Mouse (Mus musculus): ENCODE results near the gene Prokr1.
A peak's percentile ranks its signal among the peaks of the same experiment; 100 is the strongest.
"Not testable (repeated sequence)": the region's sequence is repeated elsewhere in the genome, so short reads cannot be mapped to it uniquely, and the experiment has no call there.

Prokr1 gene

DNA sequence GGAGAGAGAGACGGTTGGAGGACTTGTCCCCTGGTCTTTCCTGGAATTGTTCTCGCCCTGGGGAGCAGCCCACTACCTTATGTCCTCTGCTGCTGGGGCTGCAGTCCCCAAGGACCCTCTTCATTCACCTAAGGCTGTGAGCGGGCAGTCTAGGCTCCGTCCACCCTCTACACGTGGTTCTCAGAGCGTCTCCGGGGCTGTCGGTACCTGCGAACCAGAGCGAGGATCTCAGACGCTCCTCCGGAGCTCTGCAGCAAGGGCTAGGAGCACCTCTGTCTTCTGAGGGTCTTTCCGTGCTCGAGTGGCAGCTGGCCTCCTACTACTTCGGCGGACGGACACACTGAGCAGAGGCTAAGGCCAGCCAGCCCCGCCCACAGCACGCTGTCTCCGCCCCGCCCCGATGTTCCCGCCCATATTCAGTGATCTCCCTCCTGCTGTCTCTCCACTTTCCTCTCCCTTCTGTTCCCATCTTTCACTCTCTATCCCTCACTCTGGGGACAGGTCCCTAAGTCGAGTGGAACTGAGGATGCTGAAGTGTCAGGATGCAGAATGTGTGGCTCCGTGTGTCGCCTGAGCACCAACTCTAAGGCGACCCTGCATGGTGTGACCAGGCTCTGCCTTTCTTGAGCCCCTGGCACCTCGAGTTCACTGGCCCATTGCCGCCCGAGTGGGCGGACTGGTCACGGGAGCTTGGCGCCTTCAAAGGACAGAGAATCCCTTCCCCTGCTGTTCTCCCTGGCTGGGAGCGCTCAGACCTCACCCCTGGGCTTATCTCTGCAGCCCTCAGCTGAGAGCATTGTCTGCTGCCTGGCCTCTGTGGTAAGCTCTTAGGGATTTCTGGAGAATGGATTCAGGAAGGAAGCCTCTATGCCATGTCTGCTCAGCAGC, at the start of gene Prokr1:
Prokr1 (minus strand) TSS at position 350 of the 888 bp plus-strand sequence.
- peak; percentile 62 for DNase-seq (ENCODE audit: low spot score)

DNA sequence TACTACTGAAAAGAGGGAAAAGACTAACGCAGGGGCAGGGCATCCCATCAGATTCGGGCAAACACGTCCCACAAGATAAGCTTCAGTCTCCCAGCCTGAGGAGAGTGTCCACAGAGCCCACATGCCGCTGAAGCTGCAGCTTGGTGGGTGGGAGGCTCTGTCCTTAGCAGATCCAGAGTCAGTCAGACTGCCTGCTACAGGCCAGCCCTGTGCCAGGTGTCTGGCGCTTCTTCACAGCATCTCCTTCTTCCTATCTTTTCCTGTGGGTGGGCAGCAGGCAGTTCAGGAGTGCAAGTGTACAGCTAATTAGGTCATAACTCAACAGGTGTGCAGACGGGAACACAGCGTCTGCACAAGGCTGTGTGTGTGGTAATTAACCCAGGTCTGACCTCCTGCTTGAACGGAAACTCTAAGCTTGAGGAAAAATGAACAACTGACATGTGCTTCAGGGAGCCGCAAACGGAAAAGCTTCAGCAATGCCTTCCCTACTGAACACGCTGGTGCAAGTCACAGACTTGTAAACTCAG, 47.7 kb upstream of the Prokr1 start:
- no peak for DNase-seq (ENCODE audit: low spot score)

DNA sequence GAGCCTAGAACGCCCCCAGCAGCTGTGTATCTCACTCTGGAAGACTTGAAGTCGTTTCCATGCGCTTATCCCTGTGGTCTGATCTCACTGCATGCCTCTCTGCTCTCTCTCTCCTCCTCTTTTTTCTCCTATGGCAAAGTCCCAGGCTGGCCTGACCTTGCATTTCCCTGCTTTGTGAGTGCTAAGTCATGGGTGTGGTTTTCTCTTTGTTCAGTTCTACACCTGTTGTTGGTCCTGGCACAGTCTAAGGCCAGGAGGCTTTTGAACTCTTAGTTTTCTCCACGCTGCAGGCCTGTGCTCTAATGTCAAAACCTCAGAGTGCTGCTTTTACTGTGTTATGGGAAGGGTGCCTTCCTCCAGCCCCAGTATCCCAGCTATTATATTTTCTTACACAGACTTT, 41.6 kb upstream of the Prokr1 start:
- no peak for DNase-seq (ENCODE audit: low spot score)

DNA sequence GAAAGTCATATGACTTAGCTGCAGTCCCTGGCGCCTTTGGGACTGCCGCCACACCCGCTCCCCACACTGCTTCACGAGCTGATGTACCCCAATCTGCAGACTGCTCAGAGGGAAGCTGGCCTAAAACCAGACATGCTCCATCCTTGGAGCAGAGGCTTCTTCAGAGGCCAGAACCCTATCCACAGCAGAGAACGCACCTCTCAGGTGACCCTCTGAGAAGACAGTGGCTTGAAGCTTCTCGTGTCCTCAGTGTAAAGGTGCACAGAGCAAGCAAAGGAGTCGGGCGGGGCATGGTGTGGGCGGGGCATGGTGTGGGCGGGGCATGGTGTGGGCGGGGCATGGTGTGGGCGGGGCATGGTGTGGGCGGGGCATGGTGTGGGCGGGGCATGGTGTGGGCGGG, 38.4 kb upstream of the Prokr1 start:
- DNase-seq (ENCODE audit: low spot score) = not testable (repeated sequence)

DNA sequence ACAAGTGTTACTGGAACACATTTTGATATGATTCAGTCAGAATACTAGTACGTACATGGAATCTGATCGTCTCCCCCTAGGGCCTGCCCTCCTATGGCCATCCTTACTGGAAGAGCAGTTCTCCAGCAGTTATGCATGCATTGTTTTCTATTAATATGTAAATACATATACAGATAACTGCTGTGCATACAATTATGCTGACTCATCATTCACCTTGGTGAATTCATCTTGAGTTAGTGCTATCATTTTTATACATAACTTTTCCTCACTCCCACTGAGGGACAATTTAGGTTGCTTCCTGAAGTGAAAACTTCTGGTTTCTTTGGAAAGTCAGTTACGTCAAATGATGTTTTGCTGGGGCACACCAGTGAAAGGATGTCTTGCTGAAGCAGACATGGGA, 32.6 kb upstream of the Prokr1 start:
- DNase-seq (ENCODE audit: low spot score) = no peak

DNA sequence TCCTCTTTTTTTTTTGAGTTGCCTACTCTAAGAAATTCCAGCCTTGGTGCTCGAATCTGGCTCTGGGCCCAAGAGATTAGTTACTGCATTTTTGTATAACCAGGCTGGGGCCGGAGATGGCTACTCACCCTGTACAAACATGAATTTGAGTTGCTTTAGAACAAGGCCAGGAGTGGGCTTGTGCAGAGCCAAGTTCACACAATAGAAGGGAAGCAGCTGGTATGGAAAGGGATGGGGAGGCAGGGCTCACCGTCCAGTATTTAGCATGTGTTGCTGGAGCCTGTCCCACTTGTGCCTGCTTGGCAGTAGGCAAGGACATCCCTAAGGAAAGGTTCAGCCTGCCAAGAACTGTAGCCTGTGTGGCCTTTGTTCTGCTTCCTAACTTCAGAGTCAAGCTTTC, 30.7 kb upstream of the Prokr1 start:
- DNase-seq (ENCODE audit: low spot score) = peak; percentile 55

DNA sequence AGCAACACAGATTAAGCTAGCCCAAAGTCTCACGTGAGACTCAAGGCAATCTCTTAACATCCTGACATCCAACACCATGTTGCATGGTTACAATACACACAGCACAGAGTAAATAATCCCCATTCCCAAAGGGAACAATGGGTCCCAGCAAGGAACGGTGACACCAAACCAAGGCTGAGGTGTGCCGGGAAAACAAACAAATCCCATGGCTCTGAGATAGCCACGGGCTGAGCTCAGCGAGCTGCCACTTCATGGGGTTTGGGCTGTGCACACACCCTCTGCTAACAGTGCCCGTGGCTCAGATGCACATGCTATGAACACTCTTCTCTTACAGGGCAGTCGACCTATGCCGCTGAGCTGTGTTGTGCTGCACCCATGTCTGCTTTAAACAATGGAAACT, 27.5 kb upstream of the Prokr1 start:
- no peak for DNase-seq (ENCODE audit: low spot score)

DNA sequence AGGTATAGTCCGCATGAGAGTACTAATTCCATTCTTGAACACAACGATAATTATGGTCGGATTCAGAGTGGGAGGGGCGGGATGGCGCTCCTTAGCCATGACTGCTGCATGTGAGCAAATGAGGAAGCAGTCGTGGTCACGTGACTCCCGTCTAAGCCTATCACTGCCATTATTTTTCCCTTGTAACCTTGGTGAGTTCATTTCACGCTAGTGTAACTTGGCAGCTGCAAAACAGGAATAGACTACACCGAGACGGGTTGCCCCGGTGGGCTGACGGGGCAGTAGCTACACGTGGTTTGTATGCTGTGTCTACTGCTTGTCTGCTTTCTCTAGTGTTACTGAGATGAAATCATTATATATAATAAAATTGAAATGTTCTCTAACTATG, 25.1 kb upstream of the Prokr1 start:
- DNase-seq (ENCODE audit: low spot score) = no peak

DNA sequence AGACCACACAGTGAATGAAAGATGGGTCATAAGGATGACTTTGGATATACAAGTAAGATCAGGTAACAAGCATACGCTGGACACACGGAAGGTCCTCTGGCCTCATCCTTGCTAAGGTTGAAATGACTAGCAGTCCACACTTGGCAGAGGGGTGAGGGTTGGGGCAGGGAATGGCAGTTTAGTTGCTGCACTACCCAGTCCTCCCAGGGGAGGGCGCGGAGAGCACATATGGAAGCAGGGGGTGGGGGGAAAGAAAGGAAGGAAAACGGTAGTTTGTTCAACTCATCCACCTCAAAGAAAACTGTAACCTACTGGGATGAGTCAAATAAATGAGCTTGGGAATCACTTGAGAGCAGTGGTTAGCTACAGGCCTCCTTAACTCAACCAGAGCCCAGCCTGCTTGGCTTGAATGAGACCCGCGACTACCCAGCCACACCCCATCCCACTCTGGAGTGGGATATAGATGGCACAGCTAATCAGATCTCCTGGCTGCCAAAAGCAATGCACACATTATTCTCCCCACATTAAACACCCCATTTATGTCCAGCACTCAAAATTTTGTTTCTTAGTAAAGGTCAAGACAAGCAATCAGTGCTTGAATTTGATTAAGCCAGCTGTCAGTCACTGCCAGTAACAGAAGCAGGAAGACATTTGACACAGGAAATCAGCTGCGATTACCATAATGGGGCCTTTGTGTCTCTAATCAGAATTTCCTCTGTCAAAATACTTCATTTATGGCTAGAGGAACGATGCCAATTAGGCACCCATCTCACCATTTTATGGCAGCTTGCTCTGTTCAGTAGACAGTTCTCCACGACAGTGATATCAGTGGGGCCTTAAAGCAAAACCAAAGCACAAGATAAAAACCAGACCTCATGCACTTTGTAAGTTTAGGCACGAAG, 24.5 kb upstream of the Prokr1 start:
- peak; percentile 54 for DNase-seq (ENCODE audit: low spot score)

DNA sequence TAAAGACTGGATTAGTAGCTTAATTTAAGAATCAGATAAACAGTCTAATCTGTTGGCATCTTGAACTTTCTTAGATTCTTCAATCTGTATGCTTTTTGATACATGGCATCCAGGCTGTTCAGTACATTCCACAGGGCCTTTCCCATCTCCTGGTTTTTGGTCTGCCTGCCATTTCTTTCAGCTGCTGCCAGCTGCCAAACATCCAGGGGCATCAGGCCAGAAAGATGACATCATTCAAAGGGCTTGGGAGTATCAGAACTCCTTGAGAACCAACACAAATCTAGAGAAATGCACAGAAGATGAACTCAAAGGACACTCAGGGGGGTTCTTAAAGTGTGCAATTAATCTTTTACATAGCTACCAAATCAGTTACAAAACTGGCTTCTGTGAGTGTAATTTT, 9.3 kb upstream of the Prokr1 start:
- no peak for DNase-seq (ENCODE audit: low spot score)

DNA sequence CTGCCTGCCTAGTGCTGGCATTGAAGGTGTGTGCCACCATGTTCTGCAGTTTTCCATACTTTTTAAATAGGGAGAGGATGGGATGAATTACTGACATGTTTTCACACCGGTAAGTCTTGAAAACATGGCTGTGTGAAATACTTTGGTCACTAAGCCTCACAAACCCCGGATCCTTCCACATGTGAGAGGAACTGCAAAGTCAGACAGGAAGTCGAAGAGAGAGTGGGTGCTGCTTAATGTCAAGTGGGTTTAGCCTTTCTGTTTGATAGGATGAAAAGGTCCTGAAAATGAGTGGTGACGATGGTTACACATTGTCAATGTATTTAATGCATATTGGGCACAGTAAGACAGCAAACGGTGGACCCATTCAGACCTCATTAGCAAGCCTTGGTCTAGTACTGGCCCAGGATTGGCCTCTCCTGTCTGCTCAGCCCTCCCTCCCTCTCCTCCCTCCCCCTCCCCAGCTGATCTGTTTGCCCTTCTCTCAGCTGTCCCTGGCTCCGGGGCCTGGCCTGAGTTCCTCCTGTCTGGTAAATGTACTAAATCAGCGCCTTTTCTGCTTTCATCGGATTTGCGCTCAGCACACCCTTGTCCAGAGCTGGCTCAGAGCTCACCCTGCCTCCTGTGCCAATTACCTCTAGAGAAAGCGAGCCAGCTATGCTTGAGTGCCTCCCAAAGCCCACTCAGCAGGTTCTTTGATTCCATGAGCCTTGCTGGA, 6.7 kb upstream of the Prokr1 start:
- DNase-seq (ENCODE audit: low spot score) = no peak

DNA sequence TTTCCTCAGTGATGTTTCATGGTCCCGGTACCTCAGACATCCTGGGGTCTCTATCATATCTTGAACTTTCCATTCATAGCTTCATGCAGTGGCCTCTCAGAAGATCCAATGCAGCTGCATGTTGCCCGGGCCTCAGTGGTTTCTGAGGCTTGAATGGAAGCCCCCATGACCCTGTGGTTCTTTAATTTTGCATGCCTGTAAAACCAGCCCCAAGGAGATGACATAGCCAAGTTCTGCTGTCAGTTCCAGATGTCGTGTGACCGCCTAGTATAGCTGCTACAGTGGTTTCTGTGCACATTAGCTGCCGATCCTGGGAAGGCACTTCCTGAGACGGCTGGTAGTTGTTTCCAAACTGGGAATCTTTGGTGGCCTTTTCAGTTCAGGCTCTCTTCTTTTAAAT, 3.6 kb upstream of the Prokr1 start:
- DNase-seq (ENCODE audit: low spot score) = no peak

DNA sequence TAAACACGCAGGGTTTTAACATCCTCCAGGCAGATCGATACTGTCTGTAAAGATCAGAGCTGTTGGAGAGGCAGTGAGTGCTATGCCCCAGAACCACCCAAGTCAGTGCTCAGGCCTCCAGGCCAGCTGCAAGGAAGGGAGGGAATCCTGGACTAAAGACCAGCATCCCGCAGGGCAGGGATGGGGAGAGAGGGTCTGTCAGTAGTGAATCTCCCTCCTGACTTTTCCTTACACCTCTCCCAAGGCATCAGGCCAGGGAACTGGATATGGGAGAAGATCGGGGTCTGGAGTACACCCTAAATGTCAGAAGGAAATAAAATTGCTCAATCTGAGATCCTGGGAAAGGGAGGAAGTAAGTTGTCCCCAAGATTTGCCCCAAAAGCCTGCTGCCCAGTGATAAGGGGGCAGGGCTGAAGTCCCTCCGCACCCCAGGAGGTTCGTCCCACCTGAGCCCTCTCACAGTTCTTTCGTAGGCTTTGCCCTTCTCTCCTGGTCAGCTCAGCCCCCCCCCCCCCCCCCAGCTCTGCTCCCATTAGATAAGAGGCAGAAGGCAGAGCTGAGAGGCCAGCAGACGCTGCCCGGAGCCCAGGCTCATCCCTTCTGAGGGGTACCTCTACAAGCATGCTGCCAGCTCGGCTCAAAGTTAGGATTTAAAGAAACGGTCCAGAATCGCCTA, 687 bp downstream of the Prokr1 start:
- DNase-seq (ENCODE audit: low spot score) = no peak

DNA sequence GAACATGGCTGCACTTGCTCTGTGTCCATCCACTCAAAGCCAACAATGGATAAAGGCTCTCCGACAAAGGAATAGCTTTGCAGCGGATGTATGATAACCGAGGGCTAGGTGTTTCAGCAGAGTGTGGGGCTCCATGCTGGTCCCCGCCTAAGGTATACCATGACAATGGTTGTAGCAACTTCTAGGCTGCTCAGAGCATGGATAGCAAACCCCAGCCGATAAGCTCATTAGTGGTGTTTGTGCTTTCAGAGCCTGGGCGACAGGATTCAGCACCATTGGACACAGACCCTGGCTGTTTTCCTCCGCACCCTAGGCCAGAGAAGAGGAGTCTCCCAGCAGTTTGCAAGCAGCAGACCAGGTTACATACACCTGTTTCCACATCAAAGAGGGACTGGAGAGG, 6.6 kb downstream of the Prokr1 start:
- DNase-seq (ENCODE audit: low spot score) = no peak

DNA sequence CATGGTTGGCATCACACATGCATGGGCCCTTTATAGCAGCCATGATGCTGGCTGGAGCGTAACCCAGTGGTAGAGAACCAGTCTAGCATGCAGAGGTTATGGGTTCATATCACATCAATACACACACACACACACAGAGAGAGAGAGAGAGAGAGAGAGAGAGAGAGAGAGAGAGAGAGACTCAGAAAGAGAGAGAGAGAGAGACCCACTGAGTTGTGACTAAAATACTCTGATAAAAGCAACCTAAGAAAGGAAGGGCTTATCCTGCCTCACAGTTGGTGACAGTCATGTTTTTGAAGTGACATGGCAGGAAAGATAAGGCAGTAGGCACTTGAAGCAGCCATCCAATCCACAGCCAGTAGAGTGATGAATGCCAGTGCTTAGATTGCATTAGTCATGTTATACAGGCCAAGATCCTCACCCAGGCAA, 7.3 kb downstream of the Prokr1 start:
- DNase-seq (ENCODE audit: low spot score) = no peak

DNA sequence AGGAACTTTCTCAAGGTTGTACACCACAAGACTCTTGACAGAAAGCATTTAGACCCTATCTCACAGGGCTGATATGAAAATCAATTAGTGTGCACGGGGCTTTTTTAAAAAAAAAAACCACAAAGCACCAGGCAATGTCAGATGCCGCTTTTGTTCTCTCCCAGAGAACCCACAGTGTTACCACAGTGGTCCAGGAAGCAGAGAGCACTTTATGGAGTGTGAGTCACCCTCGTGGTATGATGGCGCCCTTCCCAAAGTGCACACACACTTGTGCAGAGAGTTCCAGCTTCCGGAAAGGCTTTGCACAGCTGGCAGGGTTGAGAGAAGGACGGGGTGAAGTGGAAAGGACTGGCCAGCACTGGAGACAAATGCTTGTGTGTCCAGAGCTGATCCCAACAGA, 8.1 kb downstream of the Prokr1 start:
- no peak for DNase-seq (ENCODE audit: low spot score)

DNA sequence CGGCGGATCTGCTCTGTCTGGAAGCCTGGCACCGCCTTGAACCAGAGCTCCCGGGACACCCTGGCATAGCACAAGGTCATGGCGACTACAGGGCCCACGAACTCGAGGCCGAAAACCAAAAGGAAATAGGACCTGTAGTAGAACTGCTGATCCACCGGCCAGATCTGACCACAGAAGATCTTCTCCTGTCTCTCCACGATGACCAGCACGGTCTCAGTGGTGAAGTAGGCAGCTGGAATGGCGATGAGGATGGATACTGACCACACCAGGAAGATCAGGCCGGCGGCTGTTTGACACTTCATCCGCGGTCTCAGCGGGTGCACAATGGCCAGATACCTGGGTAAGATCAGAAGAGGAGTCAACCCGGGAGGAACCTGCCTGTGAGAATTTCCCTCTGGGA, 9.0 kb downstream of the Prokr1 start:
- DNase-seq (ENCODE audit: low spot score) = no peak

DNA sequence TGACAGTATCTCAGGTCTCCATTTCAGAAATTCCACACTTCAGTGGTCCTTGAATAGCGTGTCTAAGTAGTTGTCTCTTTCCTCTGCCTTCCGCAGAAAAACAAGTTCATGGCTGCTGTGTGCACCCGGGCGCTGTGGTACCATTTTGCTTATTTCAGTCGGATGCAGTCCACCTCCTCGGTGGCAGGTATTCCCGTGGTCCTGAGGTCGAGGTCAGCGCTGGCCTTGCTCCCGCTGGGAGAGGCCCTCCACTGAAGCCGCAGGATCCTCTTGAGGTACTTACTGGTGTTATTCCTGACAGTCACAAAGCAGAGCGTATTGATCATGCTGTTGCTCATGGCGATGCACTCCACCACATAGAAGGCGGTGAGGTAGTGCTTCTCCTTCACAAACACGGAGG, 9.5 kb downstream of the Prokr1 start:
- no peak for DNase-seq (ENCODE audit: low spot score)

DNA sequence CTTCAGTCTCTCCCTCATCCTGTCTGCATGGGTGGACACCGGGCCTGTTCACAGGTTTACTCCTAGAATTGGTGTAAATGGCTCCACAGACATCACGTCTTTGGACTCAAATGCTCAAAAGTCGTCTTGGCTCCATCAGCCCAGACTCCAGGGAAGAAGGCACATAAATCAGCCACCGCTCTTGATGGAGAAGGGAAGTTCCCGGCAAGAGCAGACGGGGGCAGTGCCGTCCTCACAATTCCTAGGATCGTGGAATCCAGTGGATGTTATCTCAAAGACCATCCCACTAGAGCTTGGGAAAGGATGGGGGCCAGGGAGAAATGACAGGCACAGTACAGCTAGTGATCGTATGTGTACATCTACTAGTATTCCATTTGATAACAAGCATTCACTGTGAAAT, 12.3 kb downstream of the Prokr1 start:
- DNase-seq (ENCODE audit: low spot score) = no peak

DNA sequence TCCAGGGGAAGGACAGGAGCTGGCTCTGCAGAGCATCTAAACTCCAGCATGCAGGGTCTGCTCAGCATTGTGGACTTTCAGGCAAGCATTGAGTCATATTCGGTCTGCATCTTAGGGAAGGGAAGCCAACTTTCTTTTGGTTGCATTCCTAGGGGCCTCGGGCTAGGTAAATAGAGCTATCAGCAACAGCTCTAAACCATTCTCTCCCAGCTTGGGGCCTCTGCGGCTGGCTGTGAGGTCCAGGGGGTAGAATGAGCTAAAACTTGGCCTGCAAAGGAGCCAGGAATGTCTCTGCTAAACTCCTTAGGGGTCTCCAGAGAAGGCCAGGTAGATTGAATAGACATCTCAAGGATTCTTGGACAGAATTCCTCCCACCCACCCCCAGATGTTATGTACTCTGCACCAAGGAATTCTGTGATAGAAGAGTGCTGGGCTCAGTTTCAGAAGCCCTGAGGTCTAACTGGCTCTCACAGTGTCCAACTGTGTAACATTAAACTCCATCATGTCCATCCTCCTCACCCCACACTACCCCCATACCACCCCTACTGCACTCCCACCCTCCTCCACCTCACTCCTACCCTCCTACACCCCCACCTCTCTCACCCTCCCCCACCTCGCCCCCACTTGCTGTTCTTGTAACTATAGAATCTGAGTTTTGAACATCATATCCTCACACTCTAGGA, 13.8 kb downstream of the Prokr1 start:
- DNase-seq (ENCODE audit: low spot score) = no peak

DNA sequence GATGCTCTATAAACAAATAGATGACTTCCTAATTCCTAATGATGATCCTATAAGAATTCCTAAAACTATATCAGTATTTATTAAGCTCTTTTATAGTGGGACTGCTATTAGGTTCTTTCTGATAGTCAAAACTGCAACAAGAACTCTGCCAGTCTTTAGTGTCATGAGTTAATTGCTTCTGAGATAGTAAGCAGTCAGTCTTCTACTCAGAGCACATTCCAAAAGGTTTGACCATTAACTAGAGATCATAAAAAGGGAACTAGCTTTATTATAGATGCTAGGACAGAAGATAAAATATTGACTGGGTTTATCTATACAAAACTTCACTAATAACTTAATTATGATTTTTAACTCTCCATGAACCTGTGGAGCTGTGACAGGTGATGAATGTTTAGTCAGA, 18.7 kb downstream of the Prokr1 start:
- DNase-seq (ENCODE audit: low spot score) = not testable (repeated sequence)

Measured in ovary, postnatal 36 days (tissue).